Mouse (Mus musculus): Measurements from ENCODE around the gene Rdh16f1.
"Not testable (repeated sequence)": the region's sequence is repeated elsewhere in the genome, so short reads cannot be mapped to it uniquely, and the experiment has no call there.

The Rdh16f1 gene

DNA sequence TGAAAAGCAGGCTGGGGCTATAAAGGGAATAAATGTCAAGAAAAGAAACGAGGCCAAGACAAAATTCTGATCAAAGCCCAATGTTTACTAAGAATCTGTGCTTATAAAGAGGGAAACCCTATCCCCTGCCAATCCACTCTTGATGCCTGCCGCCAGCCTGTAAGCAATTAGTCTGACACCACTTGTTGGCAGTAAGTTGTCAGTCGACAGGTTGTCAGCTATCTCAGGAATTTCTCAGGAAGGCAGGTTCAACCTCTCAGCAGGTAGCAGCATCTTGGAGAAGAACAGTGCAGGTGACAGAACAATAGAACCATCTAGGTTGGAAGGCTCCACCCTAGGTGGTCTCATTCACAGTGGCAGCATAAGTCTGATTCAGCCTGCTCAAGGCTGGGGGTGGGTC lies 69.5 kb downstream of the Rdh16f1 start:
- no peak for DNase-seq (ENCODE audit: low spot score in 2 of 2)

DNA sequence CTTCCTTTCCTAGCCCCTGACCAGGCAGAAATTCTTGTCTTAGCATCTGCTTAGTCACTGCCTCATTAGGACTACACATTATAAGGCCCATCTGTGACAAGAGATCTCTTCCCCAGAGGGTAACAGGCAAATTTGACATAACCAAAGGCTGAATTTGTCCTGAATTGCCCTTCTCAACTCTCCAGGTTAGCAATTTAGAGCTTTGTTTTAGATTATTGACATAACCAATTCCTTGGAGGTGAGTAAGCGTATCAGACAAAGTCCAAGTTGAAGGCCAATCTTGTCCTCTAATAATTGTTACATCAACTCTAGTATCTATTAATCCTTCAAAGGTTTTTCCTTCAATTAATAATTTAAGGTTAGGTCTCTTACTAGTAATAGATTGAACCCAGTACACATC lies 74.6 kb downstream of the Rdh16f1 start:
- DNase-seq (ENCODE audit: low spot score in 2 of 2): not testable (repeated sequence)

DNA sequence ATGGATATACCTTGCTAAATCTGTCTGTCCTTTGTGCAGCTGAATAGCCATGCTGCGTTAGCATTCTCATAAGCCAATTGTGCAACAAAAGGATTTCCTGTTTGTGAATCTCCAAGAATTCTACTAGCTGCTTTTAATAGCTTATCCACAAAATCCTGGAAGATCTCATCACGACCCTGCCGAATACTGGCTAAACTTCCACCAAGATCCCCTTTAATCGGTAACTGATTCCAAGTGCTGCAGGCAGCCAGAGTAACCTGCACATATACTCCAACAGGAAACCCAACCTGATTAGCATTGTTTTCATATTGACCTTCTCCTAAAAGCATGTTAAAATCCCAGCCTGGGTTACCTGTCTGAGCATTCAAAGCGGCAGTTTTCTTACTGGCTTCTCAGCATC lies 75.7 kb downstream of the Rdh16f1 start:
- DNase-seq (ENCODE audit: low spot score in 2 of 2): no peak

DNA sequence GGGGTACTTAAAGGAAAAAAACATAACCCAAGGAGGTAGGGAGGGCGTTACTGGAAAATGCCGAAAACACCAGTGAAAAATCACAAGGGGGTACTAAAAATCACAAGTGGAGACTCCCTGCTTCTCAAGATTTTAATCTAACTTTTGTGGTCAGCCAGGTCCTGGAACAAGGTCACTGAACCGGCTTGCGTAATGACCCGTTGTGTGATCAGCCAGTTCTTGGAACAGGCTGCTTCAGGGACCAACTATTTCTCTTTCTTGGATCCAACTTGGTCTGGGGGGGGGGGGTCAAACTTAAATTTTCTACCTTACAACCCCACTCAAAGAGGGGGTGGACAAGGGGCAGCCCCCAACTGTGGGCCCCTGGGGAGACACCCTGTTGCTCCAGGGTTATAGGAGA lies 78.2 kb downstream of the Rdh16f1 start:
- DNase-seq (ENCODE audit: low spot score in 2 of 2): not testable (repeated sequence)

DNA sequence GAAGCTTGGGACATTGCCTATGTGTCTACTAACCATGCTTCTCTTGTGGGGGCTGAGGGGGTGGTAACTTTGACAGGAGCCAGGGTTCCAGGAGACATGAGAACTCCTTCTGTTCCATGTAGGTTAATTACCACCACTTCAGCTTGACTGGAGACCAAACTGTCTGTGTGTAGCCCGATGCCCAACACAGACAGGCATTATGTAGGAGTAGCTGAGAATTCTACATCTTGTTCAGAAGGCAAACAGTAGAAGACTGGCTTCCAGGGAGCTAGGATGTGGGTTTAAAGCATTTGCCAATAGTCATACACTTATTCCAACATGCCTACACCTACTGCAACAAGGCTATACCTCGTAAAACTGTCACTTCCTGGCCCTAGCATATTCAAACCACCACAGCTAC lies 79.0 kb downstream of the Rdh16f1 start:
- DNase-seq (ENCODE audit: low spot score in 2 of 2): no peak

DNA sequence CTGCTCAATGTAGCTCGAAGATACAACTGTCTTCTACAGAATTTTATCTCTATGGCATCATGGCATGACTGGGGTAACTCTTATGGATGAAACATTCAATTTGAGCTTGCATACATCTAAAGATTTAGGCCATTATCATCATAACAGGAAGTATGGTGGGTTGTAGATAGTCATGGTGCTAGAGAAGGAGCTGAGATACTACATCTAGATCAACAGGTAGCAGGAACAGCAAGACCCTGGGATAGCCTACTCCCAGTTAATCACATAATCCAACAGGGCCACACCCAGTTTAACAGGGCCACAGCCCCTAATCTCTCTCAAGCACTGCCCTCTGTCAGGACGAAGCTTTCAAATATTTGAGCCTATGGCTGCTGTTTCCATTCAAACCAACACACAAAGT lies 81.2 kb downstream of the Rdh16f1 start:
- no peak for DNase-seq (ENCODE audit: low spot score in 2 of 2)

All from spleen, postnatal 14 days (tissue).